Mouse (Mus musculus) spleen, adult 2 months (tissue): ENCODE measurements at regions not wholly inside any gene's neighbourhood (a gene's known extent, or its start where the extent isn't known, plus 50 kb on each side); places are given as distances from the start of the nearest gene placed in this dataset.

Experiments
- CTCF ChIP-seq: fragments of 200-500 bp; IDR thresholded peaks from 2 replicates; pipeline ENCODE4 v1.5.1; 2011; ENCODE audit warnings: mild to moderate bottlenecking, inconsistent platforms; ENCODE audit not compliant: insufficient read depth, insufficient read length, insufficient replicate concordance; ENCODE audit errors: extremely low read depth
- POLR2A ChIP-seq: fragments of 200-500 bp; IDR thresholded peaks from 2 replicates; pipeline ENCODE4 v1.6.1; 2011; ENCODE audit warnings: low read depth, low read length, inconsistent platforms

DNA sequence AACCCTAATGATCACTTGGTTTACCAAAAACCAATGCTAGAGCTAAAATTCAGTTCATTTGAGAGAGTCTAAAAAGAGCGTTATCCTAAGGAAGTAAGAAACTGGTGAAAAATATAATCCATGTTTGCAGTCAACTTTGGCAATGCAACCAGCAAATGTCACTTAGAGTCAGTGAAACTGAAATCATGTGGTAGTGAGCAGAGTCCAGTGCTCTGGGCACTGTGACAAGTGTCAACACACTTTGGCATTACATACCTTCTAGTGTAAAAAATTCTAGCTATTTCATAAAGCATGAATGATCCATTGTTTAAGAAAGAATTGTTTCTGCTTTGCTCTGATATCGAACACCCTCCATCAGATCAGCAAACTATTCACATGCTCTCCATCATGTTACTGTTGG is 743.1 kb downstream of the Rfpl4b start:
- TF ChIP-seq CTCF: no peak
- no peak for TF ChIP-seq POLR2A
